Mouse (Mus musculus) thymus, adult 2 months (tissue): Measurements from ENCODE around the gene P4ha2. TPM values are rescaled to one million over a fixed set of nuclear protein-coding genes. Genes with fewer than 3 reads are reported as not detected.

Experiments
- DNase-seq: peaks from one replicate; pipeline ENCODE4 v3.0.0; 2021
- H3K27ac ChIP-seq: fragments of 200-500 bp; 2 replicates; pipeline ENCODE4 v1.5.1; 2012; ENCODE audit warnings: low read length, control low read depth; ENCODE audit not compliant: control insufficient read depth, insufficient read depth
- H3K27me3 ChIP-seq: fragments of 200-500 bp; 2 replicates; pipeline ENCODE4 v1.6.1; 2012; ENCODE audit warnings: mild to moderate bottlenecking, low read length, moderate library complexity, mixed read lengths; ENCODE audit not compliant: control insufficient read depth, insufficient read depth
- H3K36me3 ChIP-seq: fragments of 200-500 bp; 2 replicates; pipeline ENCODE4 v1.6.1; 2012; ENCODE audit warnings: mild to moderate bottlenecking, low read length, moderate library complexity; ENCODE audit not compliant: control insufficient read depth, insufficient read depth
- H3K4me1 ChIP-seq: fragments of 200-500 bp; replicated peaks from 2 replicates; pipeline ENCODE4 v1.6.1; 2012; ENCODE audit warnings: low read length; ENCODE audit not compliant: control insufficient read depth, insufficient read depth
- H3K4me3 ChIP-seq: fragments of 200-500 bp; 2 replicates; pipeline ENCODE4 v1.5.1; 2012; ENCODE audit warnings: mild to moderate bottlenecking, low read length, control low read depth, moderate library complexity; ENCODE audit not compliant: control insufficient read depth, insufficient read depth
- CTCF ChIP-seq: fragments of 200-500 bp; IDR thresholded peaks from 2 replicates; pipeline ENCODE4 v1.5.1; 2012; ENCODE audit warnings: mild to moderate bottlenecking, control low read depth, low read length, moderate library complexity, borderline replicate concordance; ENCODE audit not compliant: control insufficient read depth, poor library complexity, insufficient read depth; ENCODE audit errors: extremely low read depth
- POLR2A ChIP-seq: fragments of 200-500 bp; IDR thresholded peaks from 2 replicates; pipeline ENCODE4 v1.6.1; 2012; ENCODE audit warnings: mild to moderate bottlenecking, low read length, control low read depth, moderate library complexity; ENCODE audit not compliant: control insufficient read depth, poor library complexity, insufficient read depth; ENCODE audit errors: extremely low read depth
- WGBS: fragments of 180-500 bp; shearing (Covaris S2); methylation state at CpG from one replicate; pipeline ENCODE4 v1.1.7; 2018; 5-methylcytosine and 5-hydroxymethylcytosine counted together
- polyA plus RNA-seq: library from polyadenylated mRNA; depleted of rRNA; stranded (reverse); fragments of >200 nt; gene quantifications from 2 replicates; pipeline ENCODE4 v1.2.3, GENCODE M21; 2012

Gene P4ha2
- polyA plus RNA-seq, 1 experiment = 4.6 TPM

- TF ChIP-seq CTCF (no peak), POLR2A (no peak)
- 89% methylated on average over 4 of the region's 4 CpGs for WGBS
- Histone ChIP-seq H3K4me1 (peaks cover 6% of the 10 kb centered on the region), H3K27me3 (no peaks in the 10 kb centered on the region), H3K4me3 (no peak overlapping the region), H3K27ac (no peak overlapping the region), H3K36me3 (no peaks in the 10 kb centered on the region)
- DNase-seq = no peak
These were observed 16.5 kb downstream of the P4ha2 start for GRCm38 (mm10) chr11:54116406-54116805.

GRCm38 (mm10) chr11:54117096-54117495, 17.2 kb downstream of the P4ha2 start:
- H3K4me1 ChIP-seq = peaks cover 6% of the 10 kb centered on the region
- no peak for TF ChIP-seq POLR2A
- no peak for TF ChIP-seq CTCF
- no peaks in the 10 kb centered on the region for H3K36me3 ChIP-seq
- H3K27ac ChIP-seq = no peak overlapping the region
- no peak overlapping the region for H3K4me3 ChIP-seq
- H3K27me3 ChIP-seq = no peaks in the 10 kb centered on the region
- 93% methylated on average over 10 of the region's 10 CpGs for WGBS
- DNase-seq = no peak

- no peaks in the 10 kb centered on the region for H3K36me3 ChIP-seq
- no peaks in the 10 kb centered on the region for H3K4me1 ChIP-seq
- H3K27ac ChIP-seq = no peak overlapping the region
- H3K4me3 ChIP-seq = no peak overlapping the region
- 92% methylated on average over 12 of the region's 12 CpGs for WGBS
- H3K27me3 ChIP-seq = no peaks in the 10 kb centered on the region
- DNase-seq = no peak
- TF ChIP-seq CTCF (no peak), POLR2A (no peak)
These were observed 19.2 kb downstream of the P4ha2 start for GRCm38 (mm10) chr11:54119126-54119525.

- no peaks in the 10 kb centered on the region for H3K36me3 ChIP-seq
- H3K4me1 ChIP-seq = no peaks in the 10 kb centered on the region
- TF ChIP-seq POLR2A = no peak
- TF ChIP-seq CTCF = no peak
- no peak overlapping the region for H3K4me3 ChIP-seq
- WGBS = 58% methylated on average over 13 of the region's 13 CpGs
- DNase-seq = no peak
- no peaks in the 10 kb centered on the region for H3K27me3 ChIP-seq
- H3K27ac ChIP-seq = no peak overlapping the region
These were observed 20.0 kb downstream of the P4ha2 start for GRCm38 (mm10) chr11:54119740-54120360.

GRCm38 (mm10) chr11:54122416-54123264, 22.7 kb downstream of the P4ha2 start:
- Histone ChIP-seq H3K4me1 (peaks cover 6% of the 10 kb centered on the region), H3K4me3 (no peak overlapping the region), H3K36me3 (no peaks in the 10 kb centered on the region), H3K27me3 (no peaks in the 10 kb centered on the region), H3K27ac (no peak overlapping the region)
- TF ChIP-seq POLR2A = no peak
- no peak for TF ChIP-seq CTCF
- WGBS = 82% methylated on average over 14 of the region's 14 CpGs
- no peak for DNase-seq

- H3K4me1 ChIP-seq = peaks cover 9% of the 10 kb centered on the region
- no peak for TF ChIP-seq POLR2A
- TF ChIP-seq CTCF = no peak
- H3K27ac ChIP-seq = no peak overlapping the region
- H3K27me3 ChIP-seq = no peaks in the 10 kb centered on the region
- H3K4me3 ChIP-seq = no peak overlapping the region
- DNase-seq = no peak
- WGBS = 85% methylated on average over 18 of the region's 18 CpGs
- H3K36me3 ChIP-seq = no peaks in the 10 kb centered on the region
These were observed 26.2 kb downstream of the P4ha2 start for GRCm38 (mm10) chr11:54125982-54126648.
